ENCODE assay signal across 15 mouse cellular contexts in the genomic region with DNA sequence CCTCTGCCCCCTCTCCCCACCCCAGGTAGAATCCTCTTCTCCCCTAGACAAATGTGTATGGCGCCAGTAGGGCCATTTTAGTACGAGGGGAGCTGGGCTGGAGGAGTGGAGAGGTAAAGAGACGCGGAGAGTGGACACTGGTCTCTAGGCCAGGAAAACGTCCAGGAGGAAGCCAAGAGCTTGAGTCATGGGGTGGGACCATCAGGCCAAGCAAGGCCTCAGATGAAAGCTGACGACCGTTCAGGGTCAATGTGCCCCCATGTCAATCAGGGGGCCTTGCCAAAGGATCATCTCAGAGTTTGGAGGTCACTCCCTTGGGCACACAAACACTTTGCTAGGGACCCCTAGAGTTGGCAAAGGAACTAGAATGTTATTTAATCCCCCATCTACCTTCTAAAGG. TPM values are rescaled to one million over a fixed set of nuclear protein-coding genes. Genes with fewer than 3 reads are reported as not detected.
A peak's percentile ranks its signal among the peaks of the same experiment; 100 is the strongest.
DNase-seq lines count a peak whose midpoint lies in the region; ATAC-seq lines count a peak whose summit lies in the region.
"Had no signal": no experiment of that assay in that cellular context is flagged by ENCODE, and none has a peak within 500 bp of the region (broad histone marks: within the 10 kb centered on the region; RNA-seq: fewer than 3 reads in every experiment).

No protein-coding gene starts in this region.

- peak overlapping the region; percentile 55; the same call in 1 of the 2 replicates for H3K4me3 ChIP-seq in forebrain, embryonic 10.5 days
- no peak overlapping the region for H3K4me3 ChIP-seq in forebrain, embryonic 11.5 days (ENCODE audit: low read depth, low read length)
- H3K4me3 ChIP-seq in forebrain, embryonic 13.5 days, result peak overlapping the region; percentile 56
- peak overlapping the region; percentile 66 for H3K4me3 ChIP-seq in hindbrain, embryonic 16.5 days (ENCODE audit: low read length)
- peak overlapping the region; percentile 53 for H3K4me3 ChIP-seq in neural tube, embryonic 12.5 days

- no peak overlapping the region for H3K9ac ChIP-seq in forebrain, embryonic 11.5 days (ENCODE audit: low read length)
- peak overlapping the region; percentile 68 for H3K9ac ChIP-seq in forebrain, embryonic 13.5 days
- H3K9ac ChIP-seq in hindbrain, embryonic 16.5 days (ENCODE audit: low read depth, low read length), result peak overlapping the region; percentile 69
- no peak overlapping the region for H3K9ac ChIP-seq in neural tube, embryonic 12.5 days
- H3K9ac ChIP-seq: liver, embryonic 12.5 days; stomach, embryonic 15.5 days had no signal

- H3K27ac ChIP-seq in forebrain, embryonic 10.5 days, result no peak overlapping the region
- H3K27ac ChIP-seq in forebrain, embryonic 11.5 days (ENCODE audit: low read depth, low read length), result no peak overlapping the region
- H3K27ac ChIP-seq in forebrain, embryonic 13.5 days, result no peak overlapping the region
- H3K27ac ChIP-seq in hindbrain, embryonic 16.5 days (ENCODE audit: low read depth, low read length), result no peak overlapping the region
- H3K27ac ChIP-seq in neural tube, embryonic 12.5 days, result no peak overlapping the region
- H3K27ac ChIP-seq: liver, embryonic 12.5 days; stomach, embryonic 15.5 days had no signal

- H3K4me2 ChIP-seq in forebrain, embryonic 11.5 days (ENCODE audit: low read depth, low read length, severe bottlenecking), result no peak overlapping the region; the same call in 1 of the 2 replicates
- peak overlapping the region; percentile 72 for H3K4me2 ChIP-seq in forebrain, embryonic 13.5 days
- peak overlapping the region; percentile 81 for H3K4me2 ChIP-seq in hindbrain, embryonic 16.5 days (ENCODE audit: low read length)
- peak overlapping the region; percentile 70 for H3K4me2 ChIP-seq in neural tube, embryonic 12.5 days (replicated peaks)

- DNase-seq in forebrain, embryonic 10.5 days (ENCODE audit: extremely low spot score, low spot score), result no peak
- no peak for DNase-seq in forebrain, embryonic 11.5 days (ENCODE audit: low spot score)
- no peak for DNase-seq in heart, postnatal 25 days (ENCODE audit: low spot score)
- DNase-seq in heart, postnatal 36 days, result no peak
- DNase-seq in kidney, postnatal 4 days, result no peak
- DNase-seq: adrenal gland, postnatal 25 days; kidney, postnatal 14 days had no signal

- H3K27me3 ChIP-seq in forebrain, embryonic 10.5 days (ENCODE audit: poor library complexity, severe bottlenecking), result peaks cover 79% of the 10 kb centered on the region
- H3K27me3 ChIP-seq in forebrain, embryonic 11.5 days (ENCODE audit: control insufficient read depth, insufficient read depth, low read length), result peaks cover 48% of the 10 kb centered on the region
- H3K27me3 ChIP-seq in forebrain, embryonic 13.5 days, result peaks cover 55% of the 10 kb centered on the region
- H3K27me3 ChIP-seq in hindbrain, embryonic 16.5 days (replicated peaks; ENCODE audit: control insufficient read depth, insufficient read depth, low read length), result peaks cover 5% of the 10 kb centered on the region
- H3K27me3 ChIP-seq in neural tube, embryonic 12.5 days (replicated peaks), result peaks cover 56% of the 10 kb centered on the region

- intact Hi-C loops in heart, postnatal 25 days (cut with DNase I), result loop anchor here (5.0 kb wide), 1 partner anchor 165 kb away; a partner anchor contains a TSS
- intact Hi-C loops in heart, postnatal 36 days (cut with DNase I), result loop anchor here (5.0 kb wide), 3 partner anchors 105 to 165 kb away; a partner anchor contains a TSS

- no peak for ATAC-seq in forebrain, embryonic 11.5 days (replicated peaks; ENCODE audit: low FRiP score)
- ATAC-seq in forebrain, embryonic 13.5 days, result no peak
- ATAC-seq in hindbrain, embryonic 16.5 days, result no peak
- no peak for ATAC-seq in neural tube, embryonic 12.5 days (ENCODE audit: low FRiP score, low read depth)
- ATAC-seq: inflammation-experienced regulatory T-cells, adult 6 months; liver, embryonic 12.5 days had no signal

- peaks cover 67% of the 10 kb centered on the region for H3K4me1 ChIP-seq in forebrain, embryonic 10.5 days
- peaks cover 15% of the 10 kb centered on the region for H3K4me1 ChIP-seq in forebrain, embryonic 11.5 days (replicated peaks; ENCODE audit: control insufficient read depth, insufficient read depth, low read length)
- peaks cover 48% of the 10 kb centered on the region for H3K4me1 ChIP-seq in forebrain, embryonic 13.5 days
- peaks cover 16% of the 10 kb centered on the region for H3K4me1 ChIP-seq in hindbrain, embryonic 16.5 days (ENCODE audit: control insufficient read depth, insufficient read depth, low read depth, low read length)
- peaks cover 38% of the 10 kb centered on the region for H3K4me1 ChIP-seq in neural tube, embryonic 12.5 days

- WGBS in forebrain, embryonic 10.5 days, result 67% methylated on average over 7 of the region's 7 CpGs
- WGBS in forebrain, embryonic 11.5 days, result 60% methylated on average over 7 of the region's 7 CpGs
- 71% methylated on average over 7 of the region's 7 CpGs for WGBS in forebrain, embryonic 13.5 days
- WGBS in hindbrain, embryonic 16.5 days, result 66% methylated on average over 7 of the region's 7 CpGs
- 64% methylated on average over 7 of the region's 7 CpGs for WGBS in neural tube, embryonic 12.5 days

- H3K9me3 ChIP-seq in forebrain, embryonic 10.5 days, result no peaks in the 10 kb centered on the region
- no peaks in the 10 kb centered on the region for H3K9me3 ChIP-seq in forebrain, embryonic 11.5 days (ENCODE audit: control insufficient read depth, low read length)
- no peaks in the 10 kb centered on the region; the same call in 1 of the 2 replicates for H3K9me3 ChIP-seq in forebrain, embryonic 13.5 days (replicated peaks)
- no peaks in the 10 kb centered on the region for H3K9me3 ChIP-seq in hindbrain, embryonic 16.5 days (ENCODE audit: control insufficient read depth, low read length)
- no peaks in the 10 kb centered on the region for H3K9me3 ChIP-seq in neural tube, embryonic 12.5 days
- H3K9me3 ChIP-seq: liver, embryonic 12.5 days; stomach, embryonic 15.5 days had no signal

- H3K36me3 ChIP-seq in forebrain, embryonic 10.5 days (replicated peaks), result no peaks in the 10 kb centered on the region
- no peaks in the 10 kb centered on the region for H3K36me3 ChIP-seq in forebrain, embryonic 11.5 days (ENCODE audit: control insufficient read depth, insufficient read depth, low read length)
- H3K36me3 ChIP-seq in forebrain, embryonic 13.5 days (ENCODE audit: poor library complexity, severe bottlenecking), result peaks cover 6% of the 10 kb centered on the region; the same call in 1 of the 2 replicates
- H3K36me3 ChIP-seq in hindbrain, embryonic 16.5 days (ENCODE audit: control insufficient read depth, insufficient read depth, low read length), result no peaks in the 10 kb centered on the region
- no peaks in the 10 kb centered on the region for H3K36me3 ChIP-seq in neural tube, embryonic 12.5 days
- H3K36me3 ChIP-seq: liver, embryonic 12.5 days; stomach, embryonic 15.5 days had no signal

RNA-seq across cellular contexts. Expression of a gene that starts 1.0 kb away (rescaled TPM):
- 5.3 and 6.4 TPM in 2 replicates for polyA plus RNA-seq in forebrain, embryonic 10.5 days (2016; fragmentation: Nextera tagmentation; extraction: Ambion mirVana)
- 2.0 and 2.1 TPM in 2 replicates for polyA plus RNA-seq in forebrain, embryonic 11.5 days (2014; fragmentation: Nextera tagmentation; extraction: Ambion mirVana)
- 6.4 and 7.0 TPM in 2 replicates for polyA plus RNA-seq in forebrain, embryonic 13.5 days (2015; fragmentation: Nextera tagmentation; extraction: Ambion mirVana)
- 9.4 and 12.3 TPM in 2 replicates for polyA plus RNA-seq in hindbrain, embryonic 16.5 days (2015; fragmentation: Nextera tagmentation; extraction: Ambion mirVana)
- polyA plus RNA-seq in neural tube, embryonic 12.5 days (2016; fragmentation: Nextera tagmentation; extraction: Ambion mirVana), result 5.1 and 6.6 TPM in 2 replicates
- total RNA-seq in heart, postnatal 25 days (2021), result 10 to 100 TPM; 37.1 to 37.8 TPM
- 10 to 100 TPM; 34.3 to 44.4 TPM for total RNA-seq in heart, postnatal 36 days (2021)

RNA-seq across cellular contexts. Expression of a gene that starts 11.3 kb away (rescaled TPM):
- 0.22 and 0.25 TPM in 2 replicates for polyA plus RNA-seq in forebrain, embryonic 10.5 days (2016; fragmentation: Nextera tagmentation; extraction: Ambion mirVana)
- polyA plus RNA-seq in forebrain, embryonic 11.5 days (2014; fragmentation: Nextera tagmentation; extraction: Ambion mirVana), result 0.56 and 0.75 TPM in 2 replicates
- 5.2 and 6.6 TPM in 2 replicates for polyA plus RNA-seq in forebrain, embryonic 13.5 days (2015; fragmentation: Nextera tagmentation; extraction: Ambion mirVana)
- 2.0 and 2.9 TPM in 2 replicates for polyA plus RNA-seq in hindbrain, embryonic 16.5 days (2015; fragmentation: Nextera tagmentation; extraction: Ambion mirVana)
- polyA plus RNA-seq in neural tube, embryonic 12.5 days (2016; fragmentation: Nextera tagmentation; extraction: Ambion mirVana), result 1.1 and 1.8 TPM in 2 replicates
- under 1 TPM; 0.21 to 0.22 TPM for total RNA-seq in heart, postnatal 25 days (2021)
- total RNA-seq in heart, postnatal 36 days (2021), result under 1 TPM in 1 of 2 experiments, not detected in 1; 0.14 TPM
- total RNA-seq: gastrocnemius, adult 18-20 months; neutrophil, adult 5-6 weeks had no signal
- polyA plus RNA-seq: inflammation-experienced regulatory T-cells, adult 6 months had no signal

RNA-seq across cellular contexts. Expression of a gene that starts 27.7 kb away (rescaled TPM):
- polyA plus RNA-seq in forebrain, embryonic 10.5 days (2016; fragmentation: Nextera tagmentation; extraction: Ambion mirVana), result 183 and 193 TPM in 2 replicates
- 154 and 158 TPM in 2 replicates for polyA plus RNA-seq in forebrain, embryonic 11.5 days (2014; fragmentation: Nextera tagmentation; extraction: Ambion mirVana)
- polyA plus RNA-seq in forebrain, embryonic 13.5 days (2015; fragmentation: Nextera tagmentation; extraction: Ambion mirVana), result 159 and 164 TPM in 2 replicates
- polyA plus RNA-seq in hindbrain, embryonic 16.5 days (2015; fragmentation: Nextera tagmentation; extraction: Ambion mirVana), result 107 and 110 TPM in 2 replicates
- 124 and 133 TPM in 2 replicates for polyA plus RNA-seq in neural tube, embryonic 12.5 days (2016; fragmentation: Nextera tagmentation; extraction: Ambion mirVana)
- total RNA-seq in heart, postnatal 25 days (2021), result 10 to 100 TPM; 67.8 to 71.0 TPM
- 10 to 100 TPM; 66.8 to 67.0 TPM for total RNA-seq in heart, postnatal 36 days (2021)

RNA-seq across cellular contexts. Expression of a gene that starts 28.1 kb away (rescaled TPM):
- 14.7 and 16.0 TPM in 2 replicates for polyA plus RNA-seq in forebrain, embryonic 10.5 days (2016; fragmentation: Nextera tagmentation; extraction: Ambion mirVana)
- 13.8 and 13.9 TPM in 2 replicates for polyA plus RNA-seq in forebrain, embryonic 11.5 days (2014; fragmentation: Nextera tagmentation; extraction: Ambion mirVana)
- 16.5 and 17.7 TPM in 2 replicates for polyA plus RNA-seq in forebrain, embryonic 13.5 days (2015; fragmentation: Nextera tagmentation; extraction: Ambion mirVana)
- 24.0 and 26.3 TPM in 2 replicates for polyA plus RNA-seq in hindbrain, embryonic 16.5 days (2015; fragmentation: Nextera tagmentation; extraction: Ambion mirVana)
- 19.5 and 20.9 TPM in 2 replicates for polyA plus RNA-seq in neural tube, embryonic 12.5 days (2016; fragmentation: Nextera tagmentation; extraction: Ambion mirVana)
- total RNA-seq in heart, postnatal 25 days (2021), result 1 to 10 TPM; 4.6 to 5.1 TPM
- 1 to 10 TPM; 3.8 to 4.8 TPM for total RNA-seq in heart, postnatal 36 days (2021)

RNA-seq across cellular contexts. Expression of a gene that starts 35.1 kb away (rescaled TPM):
- polyA plus RNA-seq in forebrain, embryonic 10.5 days (2016; fragmentation: Nextera tagmentation; extraction: Ambion mirVana), result 1.6 and 2.0 TPM in 2 replicates
- polyA plus RNA-seq in forebrain, embryonic 11.5 days (2014; fragmentation: Nextera tagmentation; extraction: Ambion mirVana), result 1.6 and 2.5 TPM in 2 replicates
- polyA plus RNA-seq in forebrain, embryonic 13.5 days (2015; fragmentation: Nextera tagmentation; extraction: Ambion mirVana), result 1.2 and 1.3 TPM in 2 replicates
- 3.1 and 4.4 TPM in 2 replicates for polyA plus RNA-seq in hindbrain, embryonic 16.5 days (2015; fragmentation: Nextera tagmentation; extraction: Ambion mirVana)
- 1.9 and 2.3 TPM in 2 replicates for polyA plus RNA-seq in neural tube, embryonic 12.5 days (2016; fragmentation: Nextera tagmentation; extraction: Ambion mirVana)
- total RNA-seq in heart, postnatal 25 days (2021), result 1 to 10 TPM; 8.6 to 9.4 TPM
- total RNA-seq in heart, postnatal 36 days (2021), result 10 to 100 TPM in 1 of 2 experiments, 1 to 10 TPM in 1; 7.9 to 10.6 TPM
- total RNA-seq: neutrophil, adult 5-6 weeks had no signal

Comparison
In these comparisons a context has a peak if more than half of its experiments do, and no peak if none do; other contexts are left out.
1. H3K9ac ChIP-seq: peak in forebrain, embryonic 13.5 days (single experiment) and hindbrain, embryonic 16.5 days (single experiment); none in forebrain, embryonic 11.5 days (single experiment) and neural tube, embryonic 12.5 days (single experiment).